Comparison of ENCODE assay signal across 25 mouse cellular contexts in genomic region chr17:67629746-67630145, GRCm38 (mm10). TPM values are rescaled to one million over a fixed set of nuclear protein-coding genes. Genes with fewer than 3 reads are reported as not detected.
DNase-seq lines count a peak whose midpoint lies in the region; ATAC-seq and TF ChIP-seq lines count a peak whose summit lies in the region.
"Had no signal": no experiment of that assay in that cellular context is flagged by ENCODE, and none has a peak within 500 bp of the region (broad histone marks: within the 10 kb centered on the region; RNA-seq: fewer than 3 reads in every experiment).

No protein-coding gene starts in this region.

- WGBS in heart, adult 2 months, result 97% methylated on average over 3 of the region's 3 CpGs
- 65% methylated on average over 3 of the region's 3 CpGs for WGBS in heart, embryonic 10.5 days
- WGBS in heart, postnatal 0 days, result 66% methylated on average over 3 of the region's 3 CpGs
- 13% methylated on average over 3 of the region's 3 CpGs for WGBS in neural tube, embryonic 14.5 days
- 23% methylated on average over 3 of the region's 3 CpGs for WGBS in neural tube, embryonic 15.5 days

- H3K36me3 ChIP-seq in heart, adult 2 months (ENCODE audit: control insufficient read depth, insufficient read depth, low read length), result no peaks in the 10 kb centered on the region
- H3K36me3 ChIP-seq in heart, embryonic 10.5 days, result no peaks in the 10 kb centered on the region
- H3K36me3 ChIP-seq in heart, postnatal 0 days (replicated peaks; ENCODE audit: control insufficient read depth, insufficient read depth, low read length), result no peaks in the 10 kb centered on the region
- no peaks in the 10 kb centered on the region for H3K36me3 ChIP-seq in neural tube, embryonic 14.5 days (ENCODE audit: control insufficient read depth, insufficient read depth, low read length)
- no peaks in the 10 kb centered on the region for H3K36me3 ChIP-seq in neural tube, embryonic 15.5 days
- H3K36me3 ChIP-seq: embryonic facial prominence, embryonic 12.5 days; hindbrain, embryonic 15.5 days; limb, embryonic 12.5 days; liver, embryonic 13.5 days; midbrain, embryonic 15.5 days had no signal

- H3K9ac ChIP-seq in heart, adult 2 months (ENCODE audit: low read depth, low read length), result no peak overlapping the region
- H3K9ac ChIP-seq in heart, postnatal 0 days (replicated peaks; ENCODE audit: low read depth, low read length), result no peak overlapping the region
- no peak overlapping the region for H3K9ac ChIP-seq in neural tube, embryonic 14.5 days (replicated peaks; ENCODE audit: low read depth, low read length)
- no peak overlapping the region for H3K9ac ChIP-seq in neural tube, embryonic 15.5 days (replicated peaks)
- H3K9ac ChIP-seq: embryonic facial prominence, embryonic 12.5 days; hindbrain, embryonic 15.5 days; limb, embryonic 12.5 days; liver, embryonic 13.5 days; midbrain, embryonic 15.5 days had no signal

- peaks cover 3% of the 10 kb centered on the region; the same call in 1 of the 2 replicates for H3K4me1 ChIP-seq in heart, adult 2 months (ENCODE audit: control insufficient read depth, insufficient read depth, low read length)
- peaks cover 8% of the 10 kb centered on the region for H3K4me1 ChIP-seq in heart, embryonic 10.5 days
- H3K4me1 ChIP-seq in heart, postnatal 0 days (ENCODE audit: control insufficient read depth, insufficient read depth), result no peaks in the 10 kb centered on the region
- H3K4me1 ChIP-seq in neural tube, embryonic 14.5 days (ENCODE audit: control insufficient read depth, insufficient read depth, low read length), result peaks cover 4% of the 10 kb centered on the region; the same call in 1 of the 2 replicates
- peaks cover 10% of the 10 kb centered on the region for H3K4me1 ChIP-seq in neural tube, embryonic 15.5 days
- H3K4me1 ChIP-seq: liver, embryonic 13.5 days had no signal

- H3K4me2 ChIP-seq in heart, postnatal 0 days (ENCODE audit: low read depth, low read length), result no peak overlapping the region
- H3K4me2 ChIP-seq in neural tube, embryonic 14.5 days (ENCODE audit: low read depth, low read length), result no peak overlapping the region
- H3K4me2 ChIP-seq in neural tube, embryonic 15.5 days, result no peak overlapping the region
- H3K4me2 ChIP-seq: embryonic facial prominence, embryonic 12.5 days; hindbrain, embryonic 15.5 days; liver, embryonic 13.5 days; midbrain, embryonic 15.5 days had no signal

- H3K27ac ChIP-seq in heart, adult 2 months, result peak overlapping the region; percentile 69
- no peak overlapping the region for H3K27ac ChIP-seq in heart, embryonic 10.5 days
- peak overlapping the region; percentile 87; the same call in 1 of the 2 replicates for H3K27ac ChIP-seq in heart, postnatal 0 days (ENCODE audit: low read depth)
- no peak overlapping the region for H3K27ac ChIP-seq in neural tube, embryonic 14.5 days (ENCODE audit: low read depth, low read length)
- no peak overlapping the region for H3K27ac ChIP-seq in neural tube, embryonic 15.5 days (replicated peaks)
- H3K27ac ChIP-seq: embryonic facial prominence, embryonic 12.5 days; hindbrain, embryonic 15.5 days; limb, embryonic 12.5 days; liver, embryonic 13.5 days had no signal

- no peaks in the 10 kb centered on the region for H3K79me2 ChIP-seq in heart, adult 2 months (replicated peaks; ENCODE audit: control insufficient read depth, insufficient read depth, low read length)

- ATAC-seq in heart, postnatal 0 days (ENCODE audit: insufficient read depth, low read depth), result no peak
- ATAC-seq in neural tube, embryonic 14.5 days (ENCODE audit: low read depth), result peak; percentile 38; the same call in 1 of the 2 replicates
- no peak for ATAC-seq in neural tube, embryonic 15.5 days (ENCODE audit: low FRiP score)
- ATAC-seq in granulocyte monocyte progenitor cell, adult 5-6 weeks (replicated peaks; ENCODE audit: poor library complexity, severe bottlenecking), result no peak
- ATAC-seq: CD4-positive, CD25-positive, alpha-beta regulatory T cell, adult 4 months; inflammation-experienced regulatory T-cells, adult 6 months had no signal

- H3K9me3 ChIP-seq in heart, embryonic 10.5 days, result no peaks in the 10 kb centered on the region
- H3K9me3 ChIP-seq in heart, postnatal 0 days (replicated peaks; ENCODE audit: control insufficient read depth, low read length), result no peaks in the 10 kb centered on the region
- no peaks in the 10 kb centered on the region for H3K9me3 ChIP-seq in neural tube, embryonic 14.5 days (ENCODE audit: control insufficient read depth, low read length)
- no peaks in the 10 kb centered on the region for H3K9me3 ChIP-seq in neural tube, embryonic 15.5 days (replicated peaks)
- H3K9me3 ChIP-seq: embryonic facial prominence, embryonic 12.5 days; hindbrain, embryonic 15.5 days; limb, embryonic 12.5 days; liver, embryonic 13.5 days; midbrain, embryonic 15.5 days had no signal

- TF ChIP-seq EP300 in heart, adult 2 months (IDR thresholded peaks at IDR 0.05; ENCODE audit: insufficient read depth, low read depth, low read length), result no peak
- no peak for TF ChIP-seq EP300 in heart, postnatal 0 days (IDR thresholded peaks at IDR 0.05; ENCODE audit: low read depth)

- TF ChIP-seq POLR2A in heart, adult 2 months (IDR thresholded peaks at IDR 0.05; ENCODE audit: insufficient read depth, low read depth, low read length), result no peak

- H3K27me3 ChIP-seq in heart, adult 2 months (ENCODE audit: control insufficient read depth, insufficient read depth, low read length), result no peaks in the 10 kb centered on the region
- peaks cover 21% of the 10 kb centered on the region; the same call in 1 of the 2 replicates for H3K27me3 ChIP-seq in heart, embryonic 10.5 days (ENCODE audit: insufficient read depth, poor library complexity, severe bottlenecking)
- H3K27me3 ChIP-seq in heart, postnatal 0 days (ENCODE audit: control insufficient read depth, insufficient read depth, low read length), result 0 out of 2 replicates have a peak, but pooled peaks cover 5% of the 10 kb centered on the region
- no peaks in the 10 kb centered on the region for H3K27me3 ChIP-seq in neural tube, embryonic 14.5 days (ENCODE audit: control insufficient read depth, insufficient read depth, low read length)
- H3K27me3 ChIP-seq in neural tube, embryonic 15.5 days (replicated peaks), result no peaks in the 10 kb centered on the region; the same call in 1 of the 2 replicates
- H3K27me3 ChIP-seq: hindbrain, embryonic 15.5 days; liver, embryonic 13.5 days; midbrain, embryonic 15.5 days had no signal

- no peak for DNase-seq in heart, adult 2 months
- DNase-seq in heart, embryonic 10.5 days (ENCODE audit: low spot score), result no peak
- DNase-seq in heart, postnatal 0 days (ENCODE audit: low spot score), result no peak
- DNase-seq in heart, adult 18-20 months, result no peak
- DNase-seq: cerebellum, adult 11-12 months; cerebellum, adult 9-11 months; liver, embryonic 13.5 days; spleen, adult 18-20 months; thymus, adult 18-20 months; thymus, postnatal 25 days had no signal

- no peak overlapping the region for H3K4me3 ChIP-seq in heart, adult 2 months
- no peak overlapping the region for H3K4me3 ChIP-seq in heart, embryonic 10.5 days
- no peak overlapping the region for H3K4me3 ChIP-seq in heart, postnatal 0 days (ENCODE audit: low read depth, low read length)
- no peak overlapping the region for H3K4me3 ChIP-seq in neural tube, embryonic 14.5 days (ENCODE audit: low read depth, low read length)
- no peak overlapping the region for H3K4me3 ChIP-seq in neural tube, embryonic 15.5 days (replicated peaks)
- H3K4me3 ChIP-seq: embryonic facial prominence, embryonic 12.5 days; hindbrain, embryonic 15.5 days; limb, embryonic 12.5 days; liver, embryonic 13.5 days; midbrain, embryonic 15.5 days had no signal

- intact Hi-C loops in heart, adult 2 months (cut with DNase I), result no loop called here

- no peak for TF ChIP-seq CTCF in heart, adult 2 months (IDR thresholded peaks at IDR 0.05)
- TF ChIP-seq CTCF in heart, postnatal 0 days (IDR thresholded peaks at IDR 0.05; ENCODE audit: low read depth), result no peak

RNA-seq across cellular contexts. Expression of gene Lrrc30, which starts 2.8 kb away (rescaled TPM):
- under 1 TPM; 0.37 to 0.41 TPM for total RNA-seq in heart, adult 2 months (2021)
- 0.25 and 0.73 TPM in 2 replicates for polyA plus RNA-seq in heart, adult 2 months (2012; rRNA removed)
- 0.08 TPM in 1 of 2 replicates, not detected in the other for polyA plus RNA-seq in heart, embryonic 10.5 days (2016; fragmentation: Nextera tagmentation; extraction: Ambion mirVana)
- not detected in 2 replicates for total RNA-seq in heart, postnatal 0 days (2014; rRNA removed; ENCODE audit: low replicate concordance)
- 0.11 TPM in 1 of 2 replicates, not detected in the other for polyA plus RNA-seq in heart, postnatal 0 days (2015; fragmentation: Nextera tagmentation; extraction: Ambion mirVana)
- total RNA-seq in heart, adult 18-20 months (2021), result under 1 TPM; 0.46 to 0.50 TPM
- not detected in 2 replicates for polyA plus RNA-seq in neural tube, embryonic 14.5 days (2014; fragmentation: Nextera tagmentation; extraction: Ambion mirVana)
- 0.12 TPM in 1 of 2 replicates, not detected in the other for polyA plus RNA-seq in neural tube, embryonic 15.5 days (2015; fragmentation: Nextera tagmentation; extraction: Ambion mirVana)
- total RNA-seq in granulocyte monocyte progenitor cell, adult 5-6 weeks (2014; fragmentation: Nextera tagmentation), result not detected in 2 replicates
- total RNA-seq in granulocyte monocyte progenitor cell, adult 5-6 weeks (2017), result not detected in 2 replicates
- total RNA-seq: hematopoietic stem cell, adult 5-6 weeks; left cerebral cortex, adult 18-20 months; left cerebral cortex, postnatal 14 days; neutrophil, adult 5-6 weeks had no signal
- polyA plus RNA-seq: CD4-positive, CD25-positive, alpha-beta regulatory T cell, adult 4 months; forebrain, embryonic 14.5 days; gonadal fat pad, adult 2 months; hindbrain, embryonic 15.5 days; inflammation-experienced regulatory T-cells, adult 6 months; liver, embryonic 13.5 days; midbrain, embryonic 15.5 days had no signal

Comparison
In these comparisons a context has a peak if more than half of its experiments do, and no peak if none do; other contexts are left out.
1. H3K27ac ChIP-seq: peak in heart, adult 2 months (single experiment) and heart, postnatal 0 days (single experiment); none in heart, embryonic 10.5 days (single experiment), neural tube, embryonic 14.5 days (single experiment) and neural tube, embryonic 15.5 days (single experiment).